Mouse (Mus musculus) forebrain, postnatal 0 days (tissue): ENCODE data around the gene 2310022B05Rik. TPM values are rescaled to one million over a fixed set of nuclear protein-coding genes. Genes with fewer than 3 reads are reported as not detected.

Experiments used
- ATAC-seq: fragments of 200-750 bp; cut with Nextera tagmentation; 2 replicates; pipeline ENCODE4 v1.8.0; 2017; ENCODE audit warnings: mild to moderate bottlenecking, moderate library complexity
- DNase-seq: peaks from one replicate; pipeline ENCODE4 v3.0.0-alpha.2; 2015
- H3K27ac ChIP-seq: fragments of 300-500 bp; sonication (generic); 2 replicates; pipeline ENCODE4 v1.5.1; 2014; ENCODE audit warnings: low read depth, mild to moderate bottlenecking, antibody characterized with exemption, low read length, moderate library complexity, mixed read lengths
- H3K27me3 ChIP-seq: fragments of 300-500 bp; sonication (generic); 2 replicates; pipeline ENCODE4 v1.6.1; 2014; ENCODE audit warnings: mild to moderate bottlenecking, low read length, mixed read lengths; ENCODE audit not compliant: insufficient read depth
- H3K36me3 ChIP-seq: fragments of 300-500 bp; sonication (generic); 2 replicates; pipeline ENCODE4 v1.6.1; 2014; ENCODE audit warnings: mild to moderate bottlenecking, moderate library complexity; ENCODE audit not compliant: insufficient read depth
- H3K4me1 ChIP-seq: fragments of 300-500 bp; sonication (generic); 2 replicates; pipeline ENCODE4 v1.6.1; 2014; ENCODE audit warnings: antibody characterized with exemption; ENCODE audit not compliant: insufficient read depth
- H3K4me2 ChIP-seq: fragments of 300-500 bp; sonication (generic); 2 replicates; pipeline ENCODE4 v1.6.1; 2014; ENCODE audit warnings: low read depth, mild to moderate bottlenecking, moderate library complexity
- H3K4me3 ChIP-seq: fragments of 300-500 bp; sonication (generic); 2 replicates; pipeline ENCODE4 v1.5.1; 2014; ENCODE audit warnings: low read depth, low read length, mixed read lengths
- H3K9ac ChIP-seq: fragments of 300-500 bp; sonication (generic); 2 replicates; pipeline ENCODE4 v1.6.1; 2014; ENCODE audit warnings: mild to moderate bottlenecking
- H3K9me3 ChIP-seq: fragments of 300-500 bp; sonication (generic); 2 replicates; pipeline ENCODE4 v1.6.1; 2016; ENCODE audit warnings: low read length
- CTCF ChIP-seq: sonication (generic); IDR thresholded peaks from 2 replicates; pipeline ENCODE4 v1.5.1; 2016; ENCODE audit warnings: antibody characterized with exemption, control low read depth, low read depth
- WGBS: fragments of 180-500 bp; shearing (Covaris S2); extraction: QIAGEN DNeasy Blood & Tissue Kit; methylation state at CpG from one replicate; pipeline ENCODE4 v1.1.7; 2014; 5-methylcytosine and 5-hydroxymethylcytosine counted together
- polyA plus RNA-seq: library from polyadenylated mRNA; unstranded; fragments of >200 nt; fragmentation: Nextera tagmentation; extraction: Ambion mirVana; gene quantifications from 2 replicates; pipeline ENCODE4 v1.2.1, GENCODE M21; 2015
- total RNA-seq: library from RNA; depleted of rRNA; stranded (reverse); fragments of >200 nt; gene quantifications from 2 replicates; pipeline ENCODE4 v1.2.3, GENCODE M21; 2014; rRNA removed

The 2310022B05Rik gene
- total RNA-seq (68.2 and 79.7 TPM in 2 replicates), polyA plus RNA-seq (35.7 and 37.8 TPM in 2 replicates)

GRCm38 (mm10) chr8:124663112-124663873 lies at the start of gene 2310022B05Rik:
Gene 2310022B05Rik, minus strand, starts transcription at chr8:124663369.
- H3K4me3 ChIP-seq: peak within 1 kb of the TSS; percentile 86
- H3K9me3 ChIP-seq: no peaks in the 10 kb centered on the region
- DNase-seq (peak; percentile 86), ATAC-seq (peak; percentile 88)
- no peaks in the 10 kb centered on the region for H3K27me3 ChIP-seq
- H3K36me3 ChIP-seq: no peaks in the 10 kb centered on the region
- TF ChIP-seq CTCF: peak; percentile 29; the same call in 1 of the 2 replicates
- peaks cover 35% of the 10 kb centered on the region for H3K4me1 ChIP-seq
- peak within 1 kb of the TSS; percentile 95 for H3K27ac ChIP-seq
- peak within 1 kb of the TSS; percentile 84 for H3K9ac ChIP-seq
- H3K4me2 ChIP-seq: peak within 1 kb of the TSS; percentile 77
- 1% methylated on average over 52 of the region's 69 CpGs for WGBS

- ATAC-seq (no peak), DNase-seq (no peak)
- H3K27ac ChIP-seq: no peak overlapping the region
- no peaks in the 10 kb centered on the region for H3K4me1 ChIP-seq
- no peaks in the 10 kb centered on the region for H3K27me3 ChIP-seq
- TF ChIP-seq CTCF: no peak
- no peaks in the 10 kb centered on the region for H3K9me3 ChIP-seq
- H3K36me3 ChIP-seq: peaks cover 69% of the 10 kb centered on the region
- H3K4me2 ChIP-seq: no peak overlapping the region
- no peak overlapping the region for H3K9ac ChIP-seq
- 96% methylated on average over 8 of the region's 8 CpGs for WGBS
- H3K4me3 ChIP-seq: no peak overlapping the region
Observed at GRCm38 (mm10) chr8:124705823-124706222, 42.7 kb upstream of the 2310022B05Rik start.

GRCm38 (mm10) chr8:124704376-124704775 lies 41.2 kb upstream of the 2310022B05Rik start:
- Histone ChIP-seq H3K36me3 (peaks cover 71% of the 10 kb centered on the region), H3K27me3 (no peaks in the 10 kb centered on the region), H3K9ac (no peak overlapping the region), H3K4me1 (no peaks in the 10 kb centered on the region), H3K4me3 (no peak overlapping the region), H3K4me2 (no peak overlapping the region), H3K9me3 (no peaks in the 10 kb centered on the region), H3K27ac (no peak overlapping the region)
- DNase-seq (no peak), ATAC-seq (no peak)
- WGBS: 81% methylated on average over 4 of the region's 4 CpGs
- no peak for TF ChIP-seq CTCF

- 83% methylated on average over 4 of the region's 4 CpGs for WGBS
- no peak for DNase-seq
- no peak overlapping the region for H3K27ac ChIP-seq
- H3K4me2 ChIP-seq: no peak overlapping the region
- no peaks in the 10 kb centered on the region for H3K27me3 ChIP-seq
- H3K4me1 ChIP-seq: no peaks in the 10 kb centered on the region
- H3K4me3 ChIP-seq: no peak overlapping the region
- TF ChIP-seq CTCF: no peak
- peaks cover 65% of the 10 kb centered on the region for H3K36me3 ChIP-seq
- no peaks in the 10 kb centered on the region for H3K9me3 ChIP-seq
- H3K9ac ChIP-seq: no peak overlapping the region
- ATAC-seq: no peak
Observed at GRCm38 (mm10) chr8:124703526-124703925, 40.4 kb upstream of the 2310022B05Rik start.

- Histone ChIP-seq H3K27ac (no peak overlapping the region), H3K27me3 (no peaks in the 10 kb centered on the region), H3K9me3 (no peaks in the 10 kb centered on the region), H3K4me2 (no peak overlapping the region), H3K9ac (no peak overlapping the region), H3K4me1 (no peaks in the 10 kb centered on the region), H3K4me3 (no peak overlapping the region), H3K36me3 (peaks cover 60% of the 10 kb centered on the region)
- WGBS: 85% methylated on average over 3 of the region's 3 CpGs
- DNase-seq (no peak), ATAC-seq (no peak)
- no peak for TF ChIP-seq CTCF
Observed at GRCm38 (mm10) chr8:124702183-124702582, 39.0 kb upstream of the 2310022B05Rik start.

- no peaks in the 10 kb centered on the region for H3K27me3 ChIP-seq
- peaks cover 55% of the 10 kb centered on the region for H3K36me3 ChIP-seq
- H3K9me3 ChIP-seq: no peaks in the 10 kb centered on the region
- no peak overlapping the region for H3K27ac ChIP-seq
- 87% methylated on average over 9 of the region's 9 CpGs for WGBS
- no peak for TF ChIP-seq CTCF
- no peaks in the 10 kb centered on the region for H3K4me1 ChIP-seq
- no peak overlapping the region for H3K9ac ChIP-seq
- no peak overlapping the region for H3K4me2 ChIP-seq
- DNase-seq: no peak
- no peak overlapping the region for H3K4me3 ChIP-seq
- no peak for ATAC-seq
Observed at GRCm38 (mm10) chr8:124701023-124701422, 37.9 kb upstream of the 2310022B05Rik start.

GRCm38 (mm10) chr8:124700271-124700670 lies 37.1 kb upstream of the 2310022B05Rik start:
- no peak overlapping the region for H3K4me2 ChIP-seq
- H3K9ac ChIP-seq: no peak overlapping the region
- H3K27ac ChIP-seq: no peak overlapping the region
- no peak for TF ChIP-seq CTCF
- 92% methylated on average over 5 of the region's 5 CpGs for WGBS
- H3K36me3 ChIP-seq: peaks cover 53% of the 10 kb centered on the region
- no peak overlapping the region for H3K4me3 ChIP-seq
- H3K4me1 ChIP-seq: no peaks in the 10 kb centered on the region
- H3K9me3 ChIP-seq: no peaks in the 10 kb centered on the region
- no peak for DNase-seq
- H3K27me3 ChIP-seq: no peaks in the 10 kb centered on the region
- ATAC-seq: no peak
